In the genomic region with DNA sequence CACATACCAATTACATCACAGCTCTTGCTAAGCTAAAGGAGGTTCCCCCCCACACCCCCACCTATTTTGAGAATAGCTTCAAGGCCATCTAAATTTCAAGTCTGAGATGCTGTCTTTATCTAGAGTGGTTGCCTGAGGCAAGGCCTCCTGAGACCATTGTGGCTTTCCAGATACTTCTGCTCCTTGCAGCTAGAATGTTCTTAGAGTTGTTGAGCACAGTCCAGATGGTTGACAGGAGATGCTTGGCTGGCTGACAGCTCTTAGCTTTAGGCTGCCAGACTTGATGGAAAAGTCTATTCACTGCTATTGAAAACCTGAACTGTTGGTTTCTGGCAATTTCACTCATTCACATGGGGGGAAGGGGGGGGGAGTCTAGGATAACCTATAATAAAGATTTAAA, we compare ENCODE assay signal across 13 mouse cellular contexts. TPM values are rescaled to one million over a fixed set of nuclear protein-coding genes. Genes with fewer than 3 reads are reported as not detected.
A peak's percentile ranks its signal among the peaks of the same experiment; 100 is the strongest.
DNase-seq lines count a peak whose midpoint lies in the region; ATAC-seq lines count a peak whose summit lies in the region.
"Had no signal": no experiment of that assay in that cellular context is flagged by ENCODE, and none has a peak within 500 bp of the region (broad histone marks: within the 10 kb centered on the region; RNA-seq: fewer than 3 reads in every experiment).

No protein-coding gene starts in this region.

- peaks cover 29% of the 10 kb centered on the region for H3K36me3 ChIP-seq in forebrain, embryonic 15.5 days
- peaks cover 28% of the 10 kb centered on the region for H3K36me3 ChIP-seq in forebrain, embryonic 12.5 days (replicated peaks)
- H3K36me3 ChIP-seq in hindbrain, embryonic 11.5 days (ENCODE audit: control insufficient read depth, insufficient read depth, low read length), result peaks cover 3% of the 10 kb centered on the region; the same call in 1 of the 2 replicates

- H3K4me2 ChIP-seq in forebrain, embryonic 15.5 days (replicated peaks), result no peak overlapping the region
- no peak overlapping the region for H3K4me2 ChIP-seq in forebrain, embryonic 12.5 days
- H3K4me2 ChIP-seq in hindbrain, embryonic 11.5 days (replicated peaks; ENCODE audit: low read depth, low read length), result no peak overlapping the region
- H3K4me2 ChIP-seq: embryonic facial prominence, embryonic 12.5 days; limb, embryonic 13.5 days had no signal

- H3K9ac ChIP-seq in forebrain, embryonic 15.5 days (replicated peaks), result no peak overlapping the region
- no peak overlapping the region for H3K9ac ChIP-seq in forebrain, embryonic 12.5 days
- no peak overlapping the region for H3K9ac ChIP-seq in hindbrain, embryonic 11.5 days (ENCODE audit: low read depth, low read length)
- H3K9ac ChIP-seq: embryonic facial prominence, embryonic 12.5 days; limb, embryonic 13.5 days had no signal

- H3K4me1 ChIP-seq in forebrain, embryonic 15.5 days, result peaks cover 11% of the 10 kb centered on the region; the same call in 1 of the 2 replicates
- H3K4me1 ChIP-seq in forebrain, embryonic 12.5 days, result no peaks in the 10 kb centered on the region
- no peaks in the 10 kb centered on the region for H3K4me1 ChIP-seq in hindbrain, embryonic 11.5 days (replicated peaks; ENCODE audit: control insufficient read depth, insufficient read depth, low read length)
- H3K4me1 ChIP-seq: embryonic facial prominence, embryonic 12.5 days; limb, embryonic 13.5 days had no signal

- H3K27me3 ChIP-seq in forebrain, embryonic 15.5 days, result no peaks in the 10 kb centered on the region
- no peaks in the 10 kb centered on the region for H3K27me3 ChIP-seq in forebrain, embryonic 12.5 days
- no peaks in the 10 kb centered on the region for H3K27me3 ChIP-seq in hindbrain, embryonic 11.5 days (ENCODE audit: control insufficient read depth, insufficient read depth, low read length)
- H3K27me3 ChIP-seq: embryonic facial prominence, embryonic 12.5 days; limb, embryonic 13.5 days had no signal

- no peak overlapping the region for H3K4me3 ChIP-seq in forebrain, embryonic 15.5 days
- no peak overlapping the region for H3K4me3 ChIP-seq in forebrain, embryonic 12.5 days (replicated peaks)
- H3K4me3 ChIP-seq in hindbrain, embryonic 11.5 days (ENCODE audit: low read depth, low read length), result no peak overlapping the region
- H3K4me3 ChIP-seq: embryonic facial prominence, embryonic 12.5 days; limb, embryonic 13.5 days; myocyte had no signal

- DNase-seq in right cerebral cortex, adult 18-20 months, result peak; percentile 29
- DNase-seq in right cerebral cortex, postnatal 25 days, result no peak
- DNase-seq in layer of hippocampus, postnatal 10 days (ENCODE audit: low spot score in 2 of 2), result peak; percentile 40 to 46
- no peak for DNase-seq in thymus, postnatal 36 days
- no peak for DNase-seq in hindbrain, embryonic 11.5 days (ENCODE audit: low spot score)
- DNase-seq in adrenal gland, postnatal 4 days (ENCODE audit: low spot score in 2 of 2), result no peak

- peak; percentile 69 for ATAC-seq in forebrain, embryonic 15.5 days (replicated peaks)
- no peak for ATAC-seq in forebrain, embryonic 12.5 days (ENCODE audit: low FRiP score)
- ATAC-seq in hindbrain, embryonic 11.5 days (ENCODE audit: low FRiP score), result no peak

- H3K27ac ChIP-seq in forebrain, embryonic 15.5 days (replicated peaks), result peak overlapping the region; percentile 34; the same call in 1 of the 2 replicates
- H3K27ac ChIP-seq in forebrain, embryonic 12.5 days, result no peak overlapping the region
- no peak overlapping the region for H3K27ac ChIP-seq in hindbrain, embryonic 11.5 days (ENCODE audit: low read depth, low read length)
- H3K27ac ChIP-seq: embryonic facial prominence, embryonic 12.5 days; limb, embryonic 13.5 days had no signal

- 0 out of 2 replicates have a peak, but pooled peaks cover 2% of the 10 kb centered on the region for H3K9me3 ChIP-seq in forebrain, embryonic 15.5 days
- no peaks in the 10 kb centered on the region for H3K9me3 ChIP-seq in forebrain, embryonic 12.5 days
- H3K9me3 ChIP-seq in hindbrain, embryonic 11.5 days (ENCODE audit: control insufficient read depth, low read length), result no peaks in the 10 kb centered on the region
- H3K9me3 ChIP-seq: embryonic facial prominence, embryonic 12.5 days had no signal

RNA-seq across cellular contexts. Expression of gene Gm35549, which starts 2.3 kb away (rescaled TPM):
- polyA plus RNA-seq in forebrain, embryonic 15.5 days (2015; fragmentation: Nextera tagmentation; extraction: Ambion mirVana), result 0.45 and 0.50 TPM in 2 replicates
- polyA plus RNA-seq in forebrain, embryonic 12.5 days (2016; fragmentation: Nextera tagmentation; extraction: Ambion mirVana), result 0.34 TPM in 1 of 2 replicates, not detected in the other
- total RNA-seq in layer of hippocampus, postnatal 10 days (2021), result not detected
- 0.62 TPM in 1 of 2 replicates, not detected in the other for polyA plus RNA-seq in hindbrain, embryonic 11.5 days (2014; fragmentation: Nextera tagmentation; extraction: Ambion mirVana)
- total RNA-seq in adrenal gland, postnatal 4 days (2021), result under 1 TPM; 0.31 to 0.42 TPM
- total RNA-seq: hematopoietic stem cell, adult 5-6 weeks had no signal
- polyA plus RNA-seq: spleen, adult 2 months had no signal

RNA-seq across cellular contexts. Expression of gene Zfp445, which starts 19.6 kb away (rescaled TPM):
- 103 and 115 TPM in 2 replicates for polyA plus RNA-seq in forebrain, embryonic 15.5 days (2015; fragmentation: Nextera tagmentation; extraction: Ambion mirVana)
- polyA plus RNA-seq in forebrain, embryonic 12.5 days (2016; fragmentation: Nextera tagmentation; extraction: Ambion mirVana), result 121 and 122 TPM in 2 replicates
- total RNA-seq in layer of hippocampus, postnatal 10 days (2021), result 100 to 1,000 TPM; 166 to 178 TPM
- 75.0 and 77.3 TPM in 2 replicates for polyA plus RNA-seq in hindbrain, embryonic 11.5 days (2014; fragmentation: Nextera tagmentation; extraction: Ambion mirVana)
- 100 to 1,000 TPM; 194 to 202 TPM for total RNA-seq in adrenal gland, postnatal 4 days (2021)

RNA-seq across cellular contexts. Expression of gene Zkscan7, which starts 39.3 kb away (rescaled TPM):
- polyA plus RNA-seq in forebrain, embryonic 15.5 days (2015; fragmentation: Nextera tagmentation; extraction: Ambion mirVana), result 4.1 and 4.6 TPM in 2 replicates
- 5.4 and 5.5 TPM in 2 replicates for polyA plus RNA-seq in forebrain, embryonic 12.5 days (2016; fragmentation: Nextera tagmentation; extraction: Ambion mirVana)
- 1 to 10 TPM; 5.0 TPM for total RNA-seq in layer of hippocampus, postnatal 10 days (2021)
- polyA plus RNA-seq in hindbrain, embryonic 11.5 days (2014; fragmentation: Nextera tagmentation; extraction: Ambion mirVana), result 3.7 and 3.9 TPM in 2 replicates
- 10 to 100 TPM; 16.7 to 18.7 TPM for total RNA-seq in adrenal gland, postnatal 4 days (2021)

RNA-seq across cellular contexts. Expression of gene Tcaim, which starts 40.8 kb away (rescaled TPM):
- 7.4 and 7.7 TPM in 2 replicates for polyA plus RNA-seq in forebrain, embryonic 15.5 days (2015; fragmentation: Nextera tagmentation; extraction: Ambion mirVana)
- 7.4 and 7.7 TPM in 2 replicates for polyA plus RNA-seq in forebrain, embryonic 12.5 days (2016; fragmentation: Nextera tagmentation; extraction: Ambion mirVana)
- 10 to 100 TPM; 12.6 to 14.9 TPM for total RNA-seq in layer of hippocampus, postnatal 10 days (2021)
- polyA plus RNA-seq in hindbrain, embryonic 11.5 days (2014; fragmentation: Nextera tagmentation; extraction: Ambion mirVana), result 6.5 and 7.6 TPM in 2 replicates
- total RNA-seq in adrenal gland, postnatal 4 days (2021), result 10 to 100 TPM; 18.6 to 18.8 TPM

Comparison
In these comparisons a context has a peak if more than half of its experiments do, and no peak if none do; other contexts are left out.
1. DNase-seq: peak in right cerebral cortex, adult 18-20 months (single experiment) and layer of hippocampus, postnatal 10 days (2 of 2); none in right cerebral cortex, postnatal 25 days (single experiment), thymus, postnatal 36 days (0 of 2), hindbrain, embryonic 11.5 days (single experiment) and adrenal gland, postnatal 4 days (0 of 2).